Mouse (Mus musculus): ENCODE results near the gene Ebpl.

Gene Ebpl

DNA sequence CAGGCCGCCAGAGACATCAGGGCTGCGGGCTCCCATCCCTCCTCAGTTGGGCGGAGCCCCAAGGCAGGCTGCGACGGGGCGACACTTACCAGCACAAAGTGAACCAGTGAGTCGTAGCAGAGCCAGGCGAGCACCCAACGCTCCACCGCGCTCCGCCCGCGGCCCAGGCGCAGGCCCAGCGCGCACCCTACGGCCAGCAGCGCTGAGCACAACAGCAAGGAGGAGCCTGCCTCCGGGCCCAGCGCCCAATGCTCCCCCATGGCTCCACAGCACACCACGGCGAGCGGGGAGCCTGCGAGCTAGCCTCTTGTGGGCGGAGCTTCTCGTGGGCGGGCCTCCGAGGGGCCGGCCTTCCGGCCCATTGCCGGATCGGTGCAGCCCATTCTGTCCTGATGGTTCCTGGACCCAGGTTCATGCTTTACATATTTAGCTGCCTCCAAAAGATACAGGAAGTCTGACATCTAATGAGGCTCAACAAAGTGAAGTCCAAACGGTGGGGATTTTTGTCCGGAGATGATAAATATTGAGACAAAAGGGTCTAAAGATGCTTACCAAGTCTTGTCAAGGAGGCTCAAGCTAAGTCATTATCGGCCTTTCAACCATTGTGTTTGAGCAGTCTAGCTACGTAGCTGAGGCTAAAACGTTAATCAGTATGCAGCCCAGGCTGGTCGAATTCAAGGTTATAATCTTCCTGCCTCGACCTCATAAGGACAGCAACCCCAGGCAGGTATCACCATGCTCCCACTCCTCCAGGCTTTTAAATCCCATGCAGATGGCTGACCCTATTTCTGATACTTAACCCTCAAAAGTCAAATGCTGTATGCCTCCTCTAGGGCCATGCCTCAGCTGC, at the start of gene Ebpl:
Gene Ebpl (minus strand): TSS at position 309 of the 850 bp plus-strand sequence.
- peak; percentile 99 for DNase-seq

DNA sequence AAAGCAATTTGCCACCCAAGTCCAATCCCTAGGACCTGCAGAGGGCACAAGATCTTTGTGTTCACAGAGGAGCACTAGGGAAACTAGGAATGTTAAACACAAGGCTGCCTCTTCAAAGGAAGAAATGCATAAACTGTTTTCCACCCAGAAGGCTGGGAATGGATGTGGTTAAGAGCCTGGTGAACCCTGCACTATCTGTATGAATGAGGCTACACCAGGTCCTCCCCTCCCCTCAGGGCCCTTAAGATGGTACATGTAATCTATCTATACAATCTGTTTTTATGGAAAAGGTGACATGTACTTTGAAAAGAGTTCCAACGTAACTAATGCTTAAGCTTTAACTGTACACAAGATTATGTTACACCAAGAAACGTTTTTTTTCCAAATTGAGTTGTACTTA, 49.8 kb upstream of the Ebpl start:
- DNase-seq: no peak

DNA sequence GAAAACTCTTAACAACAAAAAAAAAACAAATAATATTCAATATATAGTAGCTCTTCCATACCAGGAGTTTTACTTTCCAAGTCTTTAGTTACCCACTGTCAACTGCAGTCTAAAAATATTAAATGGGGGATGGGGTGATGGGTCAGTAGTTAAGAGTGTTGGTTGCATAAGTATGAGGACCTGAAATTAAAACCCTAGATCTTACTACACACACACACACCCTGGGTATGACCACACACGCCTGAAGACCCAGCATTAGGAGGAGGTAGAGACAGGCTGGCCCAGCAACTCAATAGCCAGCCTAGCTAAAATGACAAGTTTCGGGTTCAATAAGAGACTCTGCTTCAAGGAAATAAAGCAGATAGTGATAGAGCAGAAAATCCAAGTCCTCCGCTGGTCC, 46.8 kb upstream of the Ebpl start:
- DNase-seq: no peak

DNA sequence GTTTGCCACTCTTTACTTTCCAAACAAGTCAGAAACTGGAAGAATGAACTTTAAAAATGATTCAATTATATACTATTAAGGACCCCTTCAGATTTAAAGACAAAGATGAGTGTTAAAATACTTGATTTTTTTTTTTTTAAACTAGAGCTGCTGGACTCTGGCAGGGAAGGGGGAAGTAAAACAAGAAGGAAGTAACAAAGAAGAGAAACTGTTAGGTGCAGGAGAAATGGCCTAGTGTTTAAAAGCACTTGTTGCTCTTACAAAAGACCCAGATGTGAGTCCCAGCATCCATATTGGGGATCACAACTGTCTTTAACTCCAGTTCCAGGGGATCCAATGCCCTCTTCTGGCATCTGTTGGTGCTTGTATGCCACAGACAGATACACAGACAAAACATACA, 45.5 kb upstream of the Ebpl start:
- no peak for DNase-seq

DNA sequence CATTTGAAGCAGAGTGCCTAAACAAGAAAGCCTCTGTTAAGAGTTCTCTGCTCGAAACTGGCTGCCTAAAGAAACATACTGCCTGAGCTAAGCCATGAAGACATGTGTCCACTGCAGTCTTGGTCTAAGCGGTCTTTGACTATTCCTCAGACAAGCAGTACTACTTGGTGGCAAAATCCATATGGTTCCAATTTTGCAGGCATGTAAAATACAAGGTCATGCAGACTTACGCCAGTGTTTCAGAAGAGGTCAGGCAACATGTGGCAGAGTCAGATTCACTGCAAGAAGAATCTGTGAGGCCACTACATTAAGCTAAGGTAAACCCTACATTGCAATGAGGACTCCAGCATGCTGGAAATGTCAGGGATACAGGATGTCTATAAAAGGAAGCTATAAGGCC, 44.7 kb upstream of the Ebpl start:
- no peak for DNase-seq

DNA sequence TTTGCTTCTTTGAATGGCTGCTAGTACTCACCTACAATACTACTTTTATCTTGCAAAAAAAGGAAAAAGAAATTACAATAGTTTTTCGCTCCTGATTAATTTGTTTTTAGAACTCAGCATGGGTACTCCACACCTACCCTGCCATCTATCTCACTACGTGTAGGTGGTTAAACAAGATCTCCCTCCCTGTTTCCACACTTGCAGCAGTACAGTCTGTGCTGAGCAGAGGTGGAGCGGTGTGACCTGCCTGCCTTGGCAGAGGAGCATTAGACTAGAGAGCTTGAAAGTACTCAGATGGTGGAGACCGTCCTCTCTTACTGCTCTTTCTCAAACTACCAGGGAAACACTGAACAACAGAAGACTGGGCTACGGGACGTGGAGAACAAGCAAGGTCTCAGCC, 34.5 kb upstream of the Ebpl start:
- DNase-seq: no peak

DNA sequence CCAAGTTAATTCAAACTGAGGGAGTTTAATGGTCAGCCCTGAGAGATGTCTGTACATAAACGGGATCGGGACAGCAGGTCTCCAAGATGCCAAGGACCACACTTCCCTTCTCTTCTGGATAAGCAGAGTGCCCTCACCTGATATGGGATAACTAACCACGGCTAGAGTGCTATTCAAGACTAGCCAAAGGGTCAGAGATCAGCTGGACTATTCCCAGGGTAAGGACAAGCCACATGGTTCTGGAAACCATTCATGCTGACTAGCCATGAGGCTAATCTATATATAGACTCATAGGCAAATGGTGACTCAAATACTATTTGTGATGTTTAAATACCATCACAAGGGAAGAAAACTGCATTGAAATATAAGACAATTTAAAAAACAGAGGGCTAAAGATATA, 30.3 kb upstream of the Ebpl start:
- no peak for DNase-seq

DNA sequence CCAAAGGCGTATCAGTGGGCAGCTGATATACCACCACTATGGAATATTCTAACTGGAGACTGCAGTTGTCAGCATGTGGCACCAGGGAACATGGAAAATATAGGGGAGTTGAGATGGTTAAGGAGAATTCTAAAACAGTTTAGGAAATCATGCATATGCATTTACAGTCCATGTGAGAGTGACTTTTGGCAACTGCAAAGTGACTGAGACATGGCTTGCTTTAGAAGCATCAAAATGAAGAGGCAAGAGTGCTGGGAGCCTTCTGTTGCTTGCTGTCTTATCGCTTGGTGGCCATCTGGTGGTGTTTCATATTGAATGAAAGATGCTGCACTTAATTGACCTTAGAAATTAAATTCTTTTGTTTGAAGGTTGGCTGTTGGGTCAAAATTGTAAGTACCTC, 7.1 kb upstream of the Ebpl start:
- no peak for DNase-seq

DNA sequence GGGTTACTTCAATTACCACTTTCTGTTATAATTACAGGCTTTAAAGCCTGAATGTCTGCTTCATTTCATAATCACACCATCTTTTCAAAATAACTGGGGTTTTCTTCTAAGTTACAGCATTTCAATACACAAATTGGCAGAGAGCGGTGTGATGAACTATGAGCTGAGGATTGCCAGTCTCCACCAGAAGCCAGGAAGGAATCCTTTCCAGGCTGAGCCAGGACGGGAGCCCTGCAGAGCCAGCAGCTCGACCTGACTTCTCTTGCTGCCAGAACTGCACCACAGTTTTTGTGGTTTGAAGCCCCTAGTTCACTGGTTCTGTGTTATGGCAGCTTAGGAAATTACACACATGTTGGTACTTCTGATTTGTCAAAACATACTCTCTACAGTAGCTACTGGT, 4.4 kb upstream of the Ebpl start:
- DNase-seq: peak; percentile 62

DNA sequence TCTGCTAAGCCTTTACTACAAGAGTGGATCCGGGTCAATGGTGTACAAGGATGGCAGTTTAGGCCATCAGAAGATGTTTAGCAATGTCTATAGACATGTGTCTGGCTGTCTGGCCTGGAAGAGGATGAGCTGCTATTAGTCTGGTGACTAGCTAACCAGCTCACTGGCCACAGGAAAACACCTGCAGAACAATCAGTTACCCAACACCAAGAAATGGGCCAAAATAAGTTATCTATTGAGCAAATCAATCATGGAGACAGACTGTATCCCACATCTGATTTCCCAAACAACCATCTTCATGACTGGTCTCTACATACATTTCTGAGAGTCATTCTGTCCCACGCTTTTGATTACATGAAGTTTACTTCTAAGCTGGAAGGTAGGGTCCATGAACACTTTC, 3.5 kb upstream of the Ebpl start:
- DNase-seq: peak; percentile 63

DNA sequence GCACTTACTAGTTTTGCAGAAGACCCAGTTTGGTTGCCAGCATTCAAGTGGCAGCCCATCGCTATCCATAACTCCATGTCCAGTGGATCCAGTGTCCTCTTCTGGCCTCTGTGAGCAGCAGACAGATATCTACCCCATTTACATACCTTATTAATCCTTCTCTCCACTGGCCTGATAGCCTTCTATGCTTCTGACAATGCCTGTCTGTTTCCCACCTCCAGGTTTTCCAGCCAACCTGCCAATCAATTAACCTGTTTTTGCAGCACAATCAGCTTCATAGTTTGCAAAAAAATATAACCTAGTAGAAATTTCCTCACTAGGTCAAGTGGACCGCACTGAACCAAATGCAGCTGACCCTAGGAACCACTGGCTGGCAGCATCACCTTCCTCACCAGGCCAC, 2.0 kb upstream of the Ebpl start:
- DNase-seq: peak; percentile 52

DNA sequence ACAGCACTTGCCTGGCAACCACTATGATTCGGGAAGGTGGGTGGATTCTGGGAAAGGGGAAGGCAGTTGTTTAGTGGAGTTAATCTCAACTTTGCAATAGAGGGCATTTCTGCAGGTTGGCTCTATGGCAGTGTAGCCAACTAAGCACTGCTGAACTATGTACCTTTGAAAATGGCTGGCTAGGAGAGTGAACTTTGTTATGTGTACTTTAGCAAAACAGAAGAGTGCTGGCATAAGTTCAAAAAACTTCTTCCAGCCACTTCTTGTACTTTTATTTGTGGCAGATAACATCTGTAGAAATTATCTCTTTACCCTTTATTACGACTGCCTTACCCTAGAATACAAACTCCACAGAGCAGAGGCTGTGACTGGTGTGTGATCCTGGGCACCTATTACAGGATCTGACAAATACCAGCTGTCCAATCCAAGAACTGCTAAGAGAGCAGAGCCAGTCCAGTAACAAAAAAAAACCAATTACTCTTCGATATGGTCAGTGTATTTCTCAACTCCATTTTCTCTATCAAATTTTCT, 807 bp upstream of the Ebpl start:
- DNase-seq: no peak

DNA sequence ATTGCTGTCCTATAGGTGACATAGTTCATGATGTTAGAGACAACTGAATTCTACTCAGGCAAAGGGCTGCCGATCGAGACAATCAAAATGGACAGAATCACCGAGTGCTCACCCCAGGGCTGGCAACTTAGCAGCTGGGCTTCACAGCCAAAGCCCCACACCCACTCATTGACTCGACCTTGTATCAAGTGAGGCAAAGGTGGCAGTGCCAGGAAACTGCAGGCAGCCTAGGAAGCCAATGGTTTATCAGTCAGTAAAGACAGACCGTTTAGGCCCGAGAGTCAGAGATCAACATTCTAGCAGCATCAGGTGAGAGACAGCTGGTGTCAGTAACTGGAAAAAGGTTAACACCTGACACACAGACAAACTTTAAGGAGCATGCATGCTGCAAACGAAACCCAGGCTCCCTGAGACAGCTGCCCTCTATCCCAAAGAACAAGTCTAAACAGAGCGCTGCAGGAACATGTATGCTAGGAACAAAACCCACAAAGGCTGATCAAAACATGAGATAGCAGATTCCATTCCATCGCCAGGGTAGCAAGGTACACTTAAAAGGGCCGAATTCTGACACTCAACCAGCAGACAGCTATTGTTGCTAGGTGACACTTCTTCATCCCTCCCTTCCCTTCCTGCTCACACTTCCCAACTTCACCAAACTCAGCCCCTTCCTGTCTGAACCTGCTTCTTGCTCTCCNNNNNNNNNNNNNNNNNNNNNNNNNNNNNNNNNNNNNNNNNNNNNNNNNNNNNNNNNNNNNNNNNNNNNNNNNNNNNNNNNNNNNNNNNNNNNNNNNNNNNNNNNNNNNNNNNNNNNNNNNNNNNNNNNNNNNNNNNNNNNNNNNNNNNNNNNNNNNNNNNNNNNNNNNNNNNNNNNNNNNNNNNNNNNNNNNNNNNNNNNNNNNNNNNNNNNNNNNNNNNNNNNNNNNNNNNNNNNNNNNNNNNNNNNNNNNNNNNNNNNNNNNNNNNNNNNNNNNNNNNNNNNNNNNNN, 5.7 kb downstream of the Ebpl start:
- peak; percentile 90 for DNase-seq

DNA sequence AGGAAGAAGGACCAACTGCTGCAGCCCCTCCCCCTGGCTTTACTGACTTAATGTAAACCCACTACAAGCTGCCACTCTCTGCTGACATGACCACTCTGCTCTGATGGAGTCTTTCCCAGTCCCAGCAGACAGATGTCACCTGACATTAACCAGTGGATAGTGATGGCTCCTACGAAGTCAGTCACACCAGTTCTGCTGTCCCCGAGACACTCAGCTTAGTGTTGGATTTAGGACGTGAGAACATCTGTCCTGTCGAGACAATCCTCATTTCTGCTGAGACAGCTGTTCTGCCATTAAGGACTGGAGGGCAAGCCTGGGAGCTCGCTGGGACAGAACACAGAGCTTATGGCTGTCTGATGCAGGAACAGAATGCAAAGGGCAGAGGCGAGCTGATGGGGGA, 9.4 kb downstream of the Ebpl start:
- DNase-seq: peak; percentile 83

DNA sequence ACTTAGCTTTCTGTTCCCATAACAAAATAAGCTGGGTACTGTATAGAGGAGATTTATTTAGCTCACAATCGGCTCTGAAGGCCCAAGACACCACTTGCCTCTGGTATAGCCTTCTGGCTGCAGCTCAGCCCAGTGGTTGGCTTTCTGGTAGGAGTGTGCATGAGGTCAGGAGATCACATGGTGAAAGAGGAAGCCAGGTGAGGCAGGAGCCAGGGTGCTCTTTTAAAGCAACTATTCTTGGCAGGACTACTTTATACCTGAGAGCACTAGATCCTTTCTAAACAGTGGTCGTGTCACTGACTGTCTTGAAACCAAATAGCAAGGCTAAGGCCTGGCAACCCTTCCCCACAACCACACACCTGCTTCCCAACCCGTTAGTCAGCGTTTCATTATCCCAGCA, 10.4 kb downstream of the Ebpl start:
- DNase-seq: peak; percentile 58

DNA sequence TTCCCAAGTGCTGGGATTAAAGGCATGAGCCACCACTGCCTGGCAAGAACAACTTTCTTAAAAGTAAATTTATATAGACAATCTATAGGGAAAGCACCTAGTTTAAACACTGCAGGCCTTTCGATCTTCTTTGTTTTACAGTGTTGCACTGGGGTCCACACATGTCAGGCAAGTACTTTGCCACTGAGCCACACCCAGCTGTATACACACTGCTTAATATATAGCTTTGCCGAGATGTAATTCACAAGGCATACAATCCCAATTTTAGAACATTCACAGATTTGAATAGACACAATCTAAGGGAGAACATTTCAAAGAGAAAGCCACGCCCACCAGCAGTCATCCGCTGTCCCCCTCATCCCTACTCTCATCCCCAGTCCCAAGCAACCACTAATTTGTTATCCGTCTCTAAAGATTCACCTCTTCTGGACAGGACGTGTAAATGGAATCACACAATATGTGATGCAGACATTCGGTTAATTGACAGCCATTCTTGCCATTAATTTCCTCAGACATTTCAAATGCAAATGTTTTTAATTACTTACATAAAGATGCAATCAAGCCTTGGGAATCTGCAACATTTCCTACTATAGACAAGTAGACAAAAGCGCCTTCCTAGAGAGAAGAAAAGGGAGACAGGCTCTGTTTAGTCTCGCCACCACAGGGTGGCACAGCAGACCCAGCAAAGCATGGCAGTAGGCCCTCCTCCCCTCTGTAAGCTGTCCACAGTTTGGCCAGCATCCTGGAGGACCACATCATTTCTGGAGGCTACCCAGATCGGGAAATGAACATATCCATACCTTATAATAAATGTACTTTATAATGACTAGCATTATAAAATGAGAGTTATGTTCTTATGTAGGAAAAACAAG, 13.2 kb downstream of the Ebpl start:
- peak; percentile 56 for DNase-seq

DNA sequence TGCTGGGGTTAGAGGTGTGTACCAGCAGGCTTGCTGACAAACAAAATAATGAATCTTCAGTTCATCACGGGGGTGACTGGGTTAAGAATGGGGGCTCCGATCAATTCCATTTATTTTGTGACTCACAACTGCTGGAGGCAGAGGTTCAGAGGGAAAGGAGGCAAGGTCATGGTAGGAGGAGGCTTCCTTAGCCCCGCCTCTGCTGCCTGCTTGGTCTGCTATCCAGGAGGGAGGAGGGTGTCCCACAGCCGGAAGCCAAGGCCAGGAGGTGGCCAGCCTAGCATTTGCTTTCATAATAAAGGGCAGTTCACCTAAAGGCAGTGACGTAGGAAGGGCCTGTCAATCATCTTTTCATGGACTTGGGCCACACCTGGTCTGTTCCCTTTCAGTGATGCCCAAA, 15.6 kb downstream of the Ebpl start:
- peak; percentile 83 for DNase-seq

DNA sequence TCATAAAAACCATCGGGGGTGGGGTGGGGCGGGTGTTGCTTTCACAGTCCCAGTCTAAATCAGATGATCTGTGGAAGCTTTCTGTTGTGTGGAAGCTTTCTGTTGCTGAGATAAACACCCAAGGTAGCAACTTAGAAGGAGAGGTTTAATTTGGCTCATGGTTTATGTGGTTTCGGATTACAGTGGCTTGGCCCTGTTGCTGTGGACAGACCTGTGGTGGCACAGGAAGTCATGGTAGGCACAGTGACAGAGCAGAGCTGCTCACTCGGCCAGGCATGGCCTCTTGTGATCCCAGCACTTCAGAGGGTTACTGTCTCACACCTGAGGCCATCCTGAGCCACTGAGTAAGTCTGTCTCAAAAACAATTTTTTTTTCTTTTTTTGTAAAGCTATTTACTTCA, 20.9 kb downstream of the Ebpl start:
- no peak for DNase-seq

DNA sequence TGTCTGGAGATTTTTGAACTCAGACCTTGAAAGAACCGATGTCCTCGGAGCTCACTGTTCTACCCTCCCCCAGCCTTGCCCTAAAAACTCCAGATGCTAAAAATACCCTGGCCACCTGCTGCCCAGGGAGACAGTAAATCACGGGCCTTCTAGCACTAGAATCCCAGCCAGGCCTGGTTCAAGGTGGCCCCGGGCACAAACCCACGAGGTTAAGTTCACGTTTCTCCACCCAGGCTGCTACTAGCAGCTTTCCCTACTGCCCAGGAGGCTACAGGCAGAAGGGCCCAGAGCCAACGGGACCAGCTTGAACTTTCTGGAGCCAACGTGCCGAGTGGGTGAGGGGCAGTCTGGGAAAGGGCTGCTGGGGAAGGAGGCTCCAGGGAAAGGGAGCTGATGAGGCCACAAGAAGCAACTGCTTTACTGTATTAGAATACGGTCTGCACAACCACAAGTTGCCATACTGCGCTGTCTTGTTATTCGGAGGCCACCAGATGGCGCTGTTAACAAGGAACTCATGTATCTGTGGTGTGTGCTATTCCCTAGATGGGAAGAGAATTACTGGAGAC, 29.2 kb downstream of the Ebpl start:
- peak; percentile 98 for DNase-seq

DNA sequence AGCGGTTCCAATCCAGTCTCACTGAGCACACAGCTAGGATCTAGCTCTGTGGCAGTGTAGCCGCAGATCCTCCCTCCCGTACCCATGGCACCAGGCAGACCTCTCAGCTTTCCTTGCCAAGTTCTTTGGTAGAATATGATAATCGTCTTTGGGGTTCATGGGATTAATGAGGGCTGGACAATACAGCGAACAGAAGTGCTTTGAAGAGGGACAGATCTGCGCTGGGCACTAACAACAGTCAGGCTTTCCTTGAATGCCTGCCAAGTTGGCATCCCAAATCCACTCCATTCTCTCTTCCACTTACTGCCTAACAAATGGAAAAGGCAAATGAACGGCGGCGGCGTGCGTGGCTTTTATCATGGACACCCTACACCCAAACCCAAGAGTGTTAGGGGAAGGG, 29.6 kb downstream of the Ebpl start:
- DNase-seq: no peak

DNA sequence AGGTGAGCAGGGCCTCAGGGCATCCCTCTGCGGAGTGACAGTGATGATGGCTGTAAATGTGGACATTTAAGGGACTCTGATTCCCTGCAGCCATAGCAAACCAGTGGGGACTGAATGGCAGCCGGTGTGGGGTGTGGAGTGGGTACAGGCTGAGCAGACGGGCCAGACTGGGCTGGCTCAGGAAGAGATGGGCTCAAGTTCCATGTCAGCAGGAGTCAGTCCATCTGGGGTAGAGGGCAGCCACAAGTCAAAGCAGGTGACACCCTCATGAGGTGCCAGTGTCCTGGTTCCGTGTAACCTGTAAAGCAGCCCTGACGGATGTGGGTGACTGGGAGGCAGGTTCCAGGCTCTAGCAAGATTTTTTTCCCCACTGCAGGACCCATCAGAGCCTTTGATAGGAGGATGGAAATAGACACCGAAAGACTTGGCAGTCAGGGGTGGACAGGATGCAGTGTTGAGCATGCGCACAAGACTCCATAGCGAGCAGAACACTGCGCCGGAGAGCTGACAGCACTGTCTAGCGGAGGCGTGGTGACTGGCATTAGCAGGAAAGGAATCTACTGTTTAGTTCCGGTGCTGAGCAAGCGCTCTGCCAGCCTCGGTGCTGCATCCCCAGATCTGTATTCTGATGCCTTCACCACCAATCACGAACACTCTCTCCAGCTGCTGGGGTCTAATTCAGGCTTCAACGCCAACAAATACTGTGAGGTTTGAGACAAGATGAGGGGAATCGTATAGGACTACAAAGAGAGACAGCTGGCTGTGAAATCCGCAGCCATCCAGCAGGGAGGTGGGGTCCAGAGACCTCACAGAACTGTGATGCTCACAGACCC, 32.4 kb downstream of the Ebpl start:
- peak; percentile 99 for DNase-seq

Measured in heart, adult 11 months (tissue).